Mouse (Mus musculus): Measurements from ENCODE around the gene Ggcx.

Ggcx gene

DNA sequence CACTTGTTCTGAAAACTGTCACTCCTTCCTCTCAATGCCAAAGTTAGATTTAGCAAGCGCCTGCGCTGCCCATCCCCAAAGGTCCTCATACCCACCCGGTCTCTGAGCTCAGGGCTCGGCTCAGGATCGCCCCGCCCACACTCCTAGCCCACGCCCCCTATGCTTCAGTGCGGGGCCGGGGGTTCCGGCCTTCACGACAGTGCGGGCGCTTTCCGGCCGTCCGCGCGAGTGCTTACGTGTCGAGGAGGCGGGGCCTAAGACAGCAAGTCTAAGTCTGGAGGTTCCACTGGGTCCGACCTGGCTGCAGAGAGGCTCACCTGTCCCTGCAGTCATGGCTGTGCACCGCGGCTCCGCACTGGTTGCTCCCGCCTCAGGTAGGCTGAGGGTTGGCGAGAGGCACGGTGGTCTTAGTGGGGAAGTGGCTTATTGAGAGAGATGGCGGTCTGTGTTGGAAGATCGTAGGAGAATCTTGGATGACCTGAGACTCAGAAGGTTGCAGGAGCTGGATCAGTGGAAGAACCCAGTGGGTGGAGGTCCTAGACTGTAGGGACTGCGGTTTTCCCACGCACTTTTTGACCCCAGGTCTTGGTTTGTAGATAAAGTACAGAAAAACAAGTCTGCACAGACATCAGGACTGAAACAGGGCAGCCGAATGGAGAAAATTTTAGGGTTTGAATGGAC is at the start of gene Ggcx:
Ggcx (plus strand) TSS at position 233 of the 681 bp plus-strand sequence.
- peak; percentile 85 to 88 for DNase-seq (ENCODE audit: low spot score in 2 of 2)

- no peak for DNase-seq (ENCODE audit: low spot score in 2 of 2)
Measured at GRCm38 (mm10) chr6:72364985-72365384, 49.1 kb upstream of the Ggcx start.

- no peak for DNase-seq (ENCODE audit: low spot score in 2 of 2)
Measured at GRCm38 (mm10) chr6:72366304-72366703, 47.8 kb upstream of the Ggcx start.

DNA sequence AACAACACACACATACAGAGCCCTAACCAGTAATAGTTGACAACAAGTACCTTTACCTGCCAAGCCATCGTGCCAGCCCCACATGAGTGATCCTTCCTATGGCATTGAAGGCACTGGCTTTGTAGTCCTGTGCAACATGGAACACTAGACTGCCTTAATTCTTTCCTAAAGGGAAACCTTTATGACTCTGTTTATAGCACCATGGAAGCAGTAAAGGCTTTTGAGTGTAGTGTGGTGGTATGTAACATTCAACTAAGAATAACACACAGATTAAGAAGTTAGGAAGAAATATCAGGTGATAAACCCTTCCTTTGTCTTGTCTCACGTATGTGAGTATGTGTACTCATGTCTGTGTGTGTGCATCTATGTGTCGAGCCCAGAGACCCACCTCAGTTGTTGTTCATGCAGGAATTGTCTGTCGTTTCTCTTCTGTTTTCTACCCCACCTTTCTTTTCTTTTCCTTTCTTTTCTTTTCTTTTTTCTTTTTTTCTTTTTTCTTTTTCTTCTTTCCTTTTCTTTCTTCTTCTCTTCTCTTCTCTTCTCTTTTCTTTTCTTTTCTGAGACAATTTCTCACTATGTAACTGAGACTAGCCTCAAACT is 47.2 kb upstream of the Ggcx start, which contains the start of gene Rnf181:
Rnf181 (minus strand) TSS at position 113 of the 600 bp plus-strand sequence.
- DNase-seq (ENCODE audit: low spot score in 2 of 2) = no peak

- DNase-seq (ENCODE audit: low spot score in 2 of 2) = no peak
Measured at GRCm38 (mm10) chr6:72367460-72367974, 46.6 kb upstream of the Ggcx start.

- DNase-seq (ENCODE audit: low spot score in 2 of 2) = no peak
Measured at GRCm38 (mm10) chr6:72369557-72369956, 44.6 kb upstream of the Ggcx start.

- no peak for DNase-seq (ENCODE audit: low spot score in 2 of 2)
Measured at GRCm38 (mm10) chr6:72370091-72370490, 44.0 kb upstream of the Ggcx start.

GRCm38 (mm10) chr6:72371147-72371546 is 43.0 kb upstream of the Ggcx start:
- DNase-seq (ENCODE audit: low spot score in 2 of 2) = no peak

- DNase-seq (ENCODE audit: low spot score in 2 of 2) = no peak
Measured at GRCm38 (mm10) chr6:72371571-72371970, 42.5 kb upstream of the Ggcx start.

DNA sequence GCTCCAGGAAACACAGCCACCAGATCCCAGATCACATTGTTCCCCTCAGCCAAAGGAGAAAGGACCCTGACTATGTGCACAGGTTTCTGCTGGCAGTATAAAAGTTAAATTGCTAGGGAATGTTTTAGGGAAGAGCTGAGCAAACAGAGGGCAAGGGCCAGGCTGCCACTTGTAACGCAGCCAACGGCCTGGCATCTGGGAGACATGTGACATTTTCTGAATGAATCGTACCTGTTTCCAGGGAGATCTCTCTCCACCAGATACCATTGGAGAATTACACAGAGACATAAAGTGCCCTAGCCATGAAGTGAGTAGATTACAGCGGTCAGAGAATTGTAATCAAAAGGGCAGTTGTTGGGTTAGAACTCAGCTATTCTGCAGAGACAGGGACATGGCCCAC is 40.9 kb upstream of the Ggcx start:
- no peak for DNase-seq (ENCODE audit: low spot score in 2 of 2)

DNA sequence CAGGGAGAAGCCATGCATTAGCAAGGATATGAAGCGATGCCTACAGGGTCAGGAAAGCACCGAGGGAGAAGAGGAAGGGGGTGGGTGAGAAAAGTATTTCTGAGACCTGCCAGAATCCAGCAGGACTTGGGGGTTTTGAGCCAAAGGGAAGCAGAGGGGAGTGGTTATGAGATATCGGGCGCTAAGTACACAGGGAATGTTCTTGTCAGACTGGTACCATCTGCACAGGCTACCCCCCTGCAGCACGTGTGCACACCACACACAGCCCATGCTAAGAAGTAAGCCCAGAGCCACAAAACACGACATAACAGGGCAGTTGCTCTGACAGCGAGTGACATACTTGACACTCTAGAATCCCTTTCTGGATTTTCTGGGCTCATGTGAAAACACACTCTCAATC is 39.9 kb upstream of the Ggcx start:
- no peak for DNase-seq (ENCODE audit: low spot score in 2 of 2)

DNA sequence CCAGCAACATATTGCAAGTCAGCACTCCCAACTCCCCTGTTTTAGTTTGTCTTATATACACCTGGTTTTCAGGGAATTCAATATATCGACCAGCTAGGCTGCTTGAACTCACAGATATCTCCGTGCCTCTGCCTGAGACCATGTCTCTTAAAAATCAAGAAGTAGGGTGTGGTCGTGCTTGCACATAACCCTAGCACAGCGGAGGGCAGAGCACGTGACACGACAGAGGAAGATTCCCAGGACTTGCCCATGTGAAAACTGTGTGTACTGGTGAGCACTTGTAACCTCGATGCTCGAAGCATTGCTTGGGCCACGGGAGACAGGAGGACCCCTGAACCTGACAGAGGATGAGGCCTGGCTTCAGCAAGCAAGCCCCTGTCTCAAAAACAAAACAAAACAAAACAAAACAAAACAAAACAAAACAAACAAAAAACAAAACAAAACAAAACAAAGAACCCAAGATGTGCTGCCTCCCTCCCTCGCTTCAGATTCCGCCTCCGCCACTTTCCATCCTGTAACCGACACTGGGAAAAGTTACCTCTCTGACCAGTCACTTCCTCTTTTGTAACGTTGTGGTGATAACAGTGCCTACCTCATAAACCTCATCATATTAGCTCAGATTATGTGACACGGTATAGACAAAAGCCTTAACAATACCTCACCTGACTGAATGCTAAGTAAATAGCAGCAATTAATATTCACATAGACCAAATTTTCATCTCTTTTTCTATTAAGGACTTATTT is 39.1 kb upstream of the Ggcx start:
- no peak for DNase-seq (ENCODE audit: low spot score in 2 of 2)

DNA sequence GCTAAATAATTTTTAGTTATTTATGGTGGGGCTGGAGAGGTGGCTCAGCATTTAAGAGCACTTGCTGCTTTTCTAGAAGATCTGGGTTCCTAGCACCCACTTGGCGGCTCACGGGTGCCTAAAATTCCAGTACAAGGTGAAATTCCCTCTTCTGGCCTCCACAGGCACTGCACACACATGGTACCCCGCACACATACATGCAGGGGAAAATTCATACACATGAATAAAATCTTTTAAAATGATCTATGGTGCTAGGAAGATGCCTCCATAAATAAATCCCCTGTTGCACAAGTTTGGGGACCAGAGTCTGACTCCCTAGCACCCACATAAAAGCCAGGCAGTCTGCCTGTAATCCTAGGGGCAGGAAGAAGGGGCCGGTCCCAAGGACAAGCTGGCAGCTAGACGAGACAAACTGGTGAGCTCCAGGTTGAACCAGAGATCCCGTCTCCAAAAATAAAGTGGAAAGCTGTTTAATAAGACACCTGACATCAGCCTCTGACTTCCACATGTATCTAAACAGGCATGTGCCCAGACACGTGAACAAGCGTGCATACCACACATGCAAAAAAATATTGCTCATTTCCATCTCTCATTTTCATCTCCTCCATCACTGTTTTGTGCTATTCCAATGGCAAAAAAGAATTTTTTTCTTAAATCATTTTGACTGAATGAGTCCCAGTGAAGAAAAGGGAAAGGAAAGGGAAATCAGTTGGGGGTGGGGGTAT is 35.4 kb upstream of the Ggcx start:
- no peak for DNase-seq (ENCODE audit: low spot score in 2 of 2)

GRCm38 (mm10) chr6:72379377-72380130 is 34.6 kb upstream of the Ggcx start:
- DNase-seq (ENCODE audit: low spot score in 2 of 2) = no peak

- no peak for DNase-seq (ENCODE audit: low spot score in 2 of 2)
Measured at GRCm38 (mm10) chr6:72380131-72380770, 33.9 kb upstream of the Ggcx start, which contains the start of gene Vamp5. Vamp5 (minus strand) TSS chr6:72380468.

- no peak for DNase-seq (ENCODE audit: low spot score in 2 of 2)
Measured at GRCm38 (mm10) chr6:72382494-72382893, 31.6 kb upstream of the Ggcx start.

GRCm38 (mm10) chr6:72383142-72383820 is 30.8 kb upstream of the Ggcx start:
- DNase-seq (ENCODE audit: low spot score in 2 of 2) = no peak

- DNase-seq (ENCODE audit: low spot score in 2 of 2) = no peak
Measured at GRCm38 (mm10) chr6:72383952-72384351, 30.2 kb upstream of the Ggcx start.

DNA sequence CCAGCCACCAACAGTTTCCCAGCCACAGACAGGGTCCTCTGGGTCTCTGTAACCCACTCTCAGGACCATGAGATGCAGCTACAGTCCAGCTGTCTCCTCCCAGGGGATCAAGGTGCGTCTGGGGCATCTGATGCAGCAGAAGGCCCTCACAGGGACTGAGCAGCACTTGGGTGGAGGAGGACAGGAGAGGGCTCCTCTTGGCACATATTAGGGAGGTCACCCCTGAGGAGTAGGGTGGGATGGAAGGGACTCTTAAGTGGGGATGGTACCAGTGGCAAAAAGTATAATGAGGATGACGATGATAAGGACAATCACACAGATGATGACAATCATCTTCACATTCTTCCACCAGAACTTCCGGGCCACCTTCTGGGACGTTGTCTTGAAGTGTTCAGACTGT is 28.9 kb upstream of the Ggcx start:
- no peak for DNase-seq (ENCODE audit: low spot score in 2 of 2)

- DNase-seq (ENCODE audit: low spot score in 2 of 2) = no peak
Measured at GRCm38 (mm10) chr6:72386561-72386960, 27.5 kb upstream of the Ggcx start.
